Mouse (Mus musculus) heart, adult 2 months (tissue): ENCODE results near the gene Rbm14. TPM values are rescaled to one million over a fixed set of nuclear protein-coding genes. Genes with fewer than 3 reads are reported as not detected.

Experiments
- DNase-seq, 2 experiments: peaks; one replicate each; pipeline ENCODE4 v3.0.0; 2021
- H3K27ac ChIP-seq: fragments of 200-600 bp; 2 replicates; pipeline ENCODE4 v1.8.1; 2022
- H3K27me3 ChIP-seq: fragments of 200-500 bp; 2 replicates; pipeline ENCODE4 v1.6.1; 2012; ENCODE audit warnings: mild to moderate bottlenecking, low read length, inconsistent platforms, mixed read lengths; ENCODE audit not compliant: control insufficient read depth, insufficient read depth
- H3K36me3 ChIP-seq: fragments of 200-500 bp; 2 replicates; pipeline ENCODE4 v1.6.1; 2012; ENCODE audit warnings: low read length, inconsistent platforms; ENCODE audit not compliant: control insufficient read depth, insufficient read depth
- H3K4me1 ChIP-seq: fragments of 200-500 bp; 2 replicates; pipeline ENCODE4 v1.6.1; 2011; ENCODE audit warnings: low read length; ENCODE audit not compliant: control insufficient read depth, insufficient read depth
- H3K4me3 ChIP-seq: fragments of 200-600 bp; 2 replicates; pipeline ENCODE4 v1.8.1; 2022
- H3K79me2 ChIP-seq: fragments of 200-500 bp; replicated peaks from 2 replicates; pipeline ENCODE4 v1.6.1; 2012; ENCODE audit warnings: mild to moderate bottlenecking, inconsistent platforms, low read length, moderate library complexity, mixed read lengths; ENCODE audit not compliant: control insufficient read depth, insufficient read depth
- H3K9ac ChIP-seq: fragments of 200-500 bp; 2 replicates; pipeline ENCODE4 v1.6.1; 2012; ENCODE audit warnings: low read depth, mild to moderate bottlenecking, control low read depth, inconsistent platforms, low read length, mixed read lengths
- CTCF ChIP-seq: fragments of 200-600 bp; IDR thresholded peaks from 2 replicates; pipeline ENCODE4 v1.8.1; 2022; ENCODE audit warnings: antibody characterized with exemption, mild to moderate bottlenecking, moderate library complexity
- EP300 ChIP-seq: fragments of 200-500 bp; IDR thresholded peaks from 2 replicates; pipeline ENCODE4 v1.6.1; 2011; ENCODE audit warnings: low read depth, low read length, control low read depth; ENCODE audit not compliant: insufficient read depth
- POLR2A ChIP-seq: fragments of 200-500 bp; IDR thresholded peaks from 2 replicates; pipeline ENCODE4 v1.6.1; 2011; ENCODE audit warnings: mild to moderate bottlenecking, low read depth, low read length, control low read depth; ENCODE audit not compliant: insufficient read depth
- WGBS: fragments of 180-500 bp; shearing (Covaris S2); methylation state at CpG from one replicate; pipeline ENCODE4 v1.1.7; 2018; 5-methylcytosine and 5-hydroxymethylcytosine counted together
- intact Hi-C: fragments of 180-260 bp; cut with DNase I; formaldehyde crosslinking; loops from one replicate; pipeline ENCODE4 v1.15.1; 2025
- polyA plus RNA-seq: library from polyadenylated mRNA; depleted of rRNA; stranded (reverse); fragments of >200 nt; gene quantifications from 2 replicates; pipeline ENCODE4 v1.2.3, GENCODE M21; 2012; rRNA removed
- total RNA-seq, 2 experiments: library from RNA; stranded (reverse); gene quantifications; 2 replicates each; pipeline ENCODE4 v1.2.3; 2021

Gene Rbm14
- total and polyA plus RNA-seq, 3 experiments, result 16.2 to 25.4 (median 19.5) TPM

- intact Hi-C loops, result loop anchor here (1.0 to 10.0 kb wide), 6 partner anchors 37 to 249 kb away; partner anchors contain the start of genes Gm21992, Rbm14 and Rbm4
- DNase-seq, result peak; percentile 89 to 90
- H3K4me3 ChIP-seq, result peak overlapping the region; percentile 74
- no peaks in the 10 kb centered on the region for H3K79me2 ChIP-seq
- TF ChIP-seq EP300, result peak; percentile 94
- peak; percentile 97; the same call in 1 of the 2 replicates for TF ChIP-seq CTCF
- peak; percentile 31; the same call in 1 of the 2 replicates for TF ChIP-seq POLR2A
- peak overlapping the region; percentile 84 for H3K27ac ChIP-seq
- peaks cover 8% of the 10 kb centered on the region for H3K36me3 ChIP-seq
- WGBS, result under 1% methylated on average over 10 of the region's 10 CpGs
- H3K9ac ChIP-seq, result peak overlapping the region; percentile 67
- H3K4me1 ChIP-seq, result peaks cover 1% of the 10 kb centered on the region
- H3K27me3 ChIP-seq, result no peaks in the 10 kb centered on the region
These were observed 55.8 kb downstream of the Rbm14 start for GRCm38 (mm10) chr19:4755565-4756192.

Other genes with a start within 250 kb of the Rbm14 start
- 1 to 10 TPM; 7.7 to 9.4 TPM for gene Lrfn4, start 196.0 kb downstream of the Rbm14 start, total RNA-seq
- gene Lrfn4, start 196.0 kb downstream of the Rbm14 start, polyA plus RNA-seq, result 12.4 and 15.3 TPM in 2 replicates
- 1 to 10 TPM; 7.1 to 8.7 TPM for gene Rce1, start 186.0 kb downstream of the Rbm14 start, total RNA-seq
- gene Rce1, start 186.0 kb downstream of the Rbm14 start, polyA plus RNA-seq, result 35.7 and 37.3 TPM in 2 replicates
- not detected for gene Gm960, start 113.0 kb downstream of the Rbm14 start, total RNA-seq
- gene Gm960, start 113.0 kb downstream of the Rbm14 start, polyA plus RNA-seq, result not detected in 2 replicates
- under 1 TPM; 0.23 to 0.27 TPM for gene Sptbn2, start 100.5 kb downstream of the Rbm14 start, total RNA-seq
- 0.18 and 0.20 TPM in 2 replicates for gene Sptbn2, start 100.5 kb downstream of the Rbm14 start, polyA plus RNA-seq
- 1 to 10 TPM; 6.3 to 6.5 TPM for gene Rbm4b, start 55.1 kb downstream of the Rbm14 start, total RNA-seq
- gene Rbm4b, start 55.1 kb downstream of the Rbm14 start, polyA plus RNA-seq, result 5.1 and 6.9 TPM in 2 replicates
- 10 to 100 TPM; 39.4 to 46.3 TPM for gene Rbm4, start 17.7 kb downstream of the Rbm14 start, total RNA-seq
- gene Rbm4, start 17.7 kb downstream of the Rbm14 start, polyA plus RNA-seq, result 39.2 and 63.1 TPM in 2 replicates
- gene Gm21992, start within 50 bp of the Rbm14 start, total RNA-seq, result 10 to 100 TPM in 1 of 2 experiments, 1 to 10 TPM in 1; 8.0 to 16.9 TPM
- 9.3 and 18.4 TPM in 2 replicates for gene Gm21992, start within 50 bp of the Rbm14 start, polyA plus RNA-seq
- 10 to 100 TPM; 23.1 to 28.5 TPM for gene Ccs, start 27.7 kb upstream of the Rbm14 start, total RNA-seq
- 26.3 and 27.3 TPM in 2 replicates for gene Ccs, start 27.7 kb upstream of the Rbm14 start, polyA plus RNA-seq
- not detected for gene Ccdc87, start 27.7 kb upstream of the Rbm14 start, total RNA-seq
- 0.16 TPM in 1 of 2 replicates, not detected in the other for gene Ccdc87, start 27.7 kb upstream of the Rbm14 start, polyA plus RNA-seq
- gene Ctsf, start 43.5 kb upstream of the Rbm14 start, total RNA-seq, result 10 to 100 TPM; 66.6 to 80.6 TPM
- gene Ctsf, start 43.5 kb upstream of the Rbm14 start, polyA plus RNA-seq, result 80.8 and 80.9 TPM in 2 replicates
- under 1 TPM; 0.39 TPM for gene Actn3, start 66.3 kb upstream of the Rbm14 start, total RNA-seq
- 0.57 and 0.76 TPM in 2 replicates for gene Actn3, start 66.3 kb upstream of the Rbm14 start, polyA plus RNA-seq
- 1 to 10 TPM; 2.3 to 3.0 TPM for gene Zdhhc24, start 67.0 kb upstream of the Rbm14 start, total RNA-seq
- gene Zdhhc24, start 67.0 kb upstream of the Rbm14 start, polyA plus RNA-seq, result 7.8 and 7.9 TPM in 2 replicates
- 1 to 10 TPM; 3.5 to 4.5 TPM for gene Bbs1, start 95.0 kb upstream of the Rbm14 start, total RNA-seq
- 2.3 and 3.9 TPM in 2 replicates for gene Bbs1, start 95.0 kb upstream of the Rbm14 start, polyA plus RNA-seq
- 10 to 100 TPM; 12.7 to 16.3 TPM for gene Dpp3, start 116.7 kb upstream of the Rbm14 start, total RNA-seq
- 36.1 and 41.0 TPM in 2 replicates for gene Dpp3, start 116.7 kb upstream of the Rbm14 start, polyA plus RNA-seq
- gene Peli3, start 131.5 kb upstream of the Rbm14 start, total RNA-seq, result 1 to 10 TPM; 2.4 to 2.5 TPM
- gene Peli3, start 131.5 kb upstream of the Rbm14 start, polyA plus RNA-seq, result 1.9 and 2.5 TPM in 2 replicates
- 10 to 100 TPM; 61.0 to 67.4 TPM for gene Mrpl11, start 150.5 kb upstream of the Rbm14 start, total RNA-seq
- gene Mrpl11, start 150.5 kb upstream of the Rbm14 start, polyA plus RNA-seq, result 45.2 and 48.5 TPM in 2 replicates
- gene Npas4, start 178.7 kb upstream of the Rbm14 start, total RNA-seq, result not detected
- 0.41 and 0.62 TPM in 2 replicates for gene Npas4, start 178.7 kb upstream of the Rbm14 start, polyA plus RNA-seq
- 10 to 100 TPM; 10.8 to 11.4 TPM for gene Slc29a2, start 212.2 kb upstream of the Rbm14 start, total RNA-seq
- 35.7 and 42.8 TPM in 2 replicates for gene Slc29a2, start 212.2 kb upstream of the Rbm14 start, polyA plus RNA-seq
- gene B4gat1, start 227.2 kb upstream of the Rbm14 start, total RNA-seq, result 10 to 100 TPM; 43.2 to 43.8 TPM
- gene B4gat1, start 227.2 kb upstream of the Rbm14 start, polyA plus RNA-seq, result 43.2 and 48.8 TPM in 2 replicates
- 1 to 10 TPM; 1.3 to 2.3 TPM for gene AC124502.3, start 227.3 kb upstream of the Rbm14 start, total RNA-seq
- gene AC124502.3, start 227.3 kb upstream of the Rbm14 start, polyA plus RNA-seq, result 0.08 and 0.15 TPM in 2 replicates
- gene Brms1, start 229.7 kb upstream of the Rbm14 start, total RNA-seq, result 10 to 100 TPM; 14.3 to 16.9 TPM
- 17.0 and 18.1 TPM in 2 replicates for gene Brms1, start 229.7 kb upstream of the Rbm14 start, polyA plus RNA-seq
- gene Rin1, start 238.8 kb upstream of the Rbm14 start, total RNA-seq, result 1 to 10 TPM; 1.2 to 1.8 TPM
- gene Rin1, start 238.8 kb upstream of the Rbm14 start, polyA plus RNA-seq, result 2.1 and 3.0 TPM in 2 replicates